Mouse (Mus musculus): ENCODE measurements at regions not wholly inside any gene's neighbourhood (a gene's known extent, or its start where the extent isn't known, plus 50 kb on each side); places are given as distances from the start of the nearest gene placed in this dataset.

DNA sequence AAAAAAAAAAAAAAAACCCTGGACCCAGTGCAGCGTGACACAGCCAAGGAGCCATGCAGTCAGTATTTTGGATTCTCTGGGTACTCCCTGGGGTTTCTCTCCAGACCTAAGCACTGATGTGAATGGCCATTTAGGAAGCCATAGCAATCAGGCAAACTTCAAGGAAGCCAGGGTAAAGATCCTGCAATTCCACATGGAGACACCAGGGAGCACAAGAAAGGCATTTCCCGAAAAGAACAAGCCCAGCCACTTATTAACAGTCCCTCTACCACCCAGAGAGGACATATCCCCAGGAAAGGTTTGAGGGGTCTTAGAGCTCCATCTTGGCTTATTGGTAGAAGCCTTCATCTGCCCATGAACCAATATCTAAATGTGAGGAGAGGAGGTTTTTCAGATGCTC lies 68.3 kb upstream of the Cdh5 start:
- no peak for TF ChIP-seq POLR2AphosphoS2 (IDR thresholded peaks at IDR 0.05; ENCODE audit: insufficient read length, low read depth)
- no peak for TF ChIP-seq MYOD1 (IDR thresholded peaks at IDR 0.05; ENCODE audit: control insufficient read depth in 1 of 3, insufficient read length in 2 of 3, low read depth in 2 of 3)
- TF ChIP-seq POLR2A (IDR thresholded peaks at IDR 0.05; ENCODE audit: insufficient read length, low read depth): no peak
- no peak for TF ChIP-seq MYOG (IDR thresholded peaks at IDR 0.05; ENCODE audit: control insufficient read depth in 1 of 3, insufficient read depth in 1 of 3, insufficient read length in 2 of 3, low read depth in 2 of 3)
- no peak for TF ChIP-seq MAX (IDR thresholded peaks at IDR 0.05; ENCODE audit: low read depth)
- no peak for TF ChIP-seq CEBPB (IDR thresholded peaks at IDR 0.05; ENCODE audit: insufficient read depth, poor library complexity, severe bottlenecking)
- TF ChIP-seq SRF (IDR thresholded peaks at IDR 0.05; ENCODE audit: control insufficient read depth, insufficient read length, low read depth): no peak

Data from myocyte (in vitro differentiated cells).